In genomic region chr10:29019496-29020270, GRCm38 (mm10) we compare ENCODE assay signal across 37 mouse cellular contexts. TPM values are rescaled to one million over a fixed set of nuclear protein-coding genes. Genes with fewer than 3 reads are reported as not detected.
A peak's percentile ranks its signal among the peaks of the same experiment; 100 is the strongest.
DNase-seq lines count a peak whose midpoint lies in the region; ATAC-seq and TF ChIP-seq lines count a peak whose summit lies in the region.
"Had no signal": no experiment of that assay in that cellular context is flagged by ENCODE, and none has a peak within 500 bp of the region (broad histone marks: within the 10 kb centered on the region; RNA-seq: fewer than 3 reads in every experiment).

No protein-coding gene starts in this region.

- no peak for ATAC-seq in hindbrain, postnatal 0 days
- ATAC-seq in hindbrain, embryonic 11.5 days (ENCODE audit: low FRiP score): no peak
- ATAC-seq: forebrain, embryonic 13.5 days; forebrain, postnatal 0 days; intestine, postnatal 0 days had no signal

- H3K4me1 ChIP-seq in hindbrain, postnatal 0 days (ENCODE audit: insufficient read depth, low read length): no peaks in the 10 kb centered on the region
- no peaks in the 10 kb centered on the region for H3K4me1 ChIP-seq in hindbrain, embryonic 11.5 days (replicated peaks; ENCODE audit: control insufficient read depth, insufficient read depth, low read length)
- H3K4me1 ChIP-seq: embryonic facial prominence, embryonic 13.5 days; forebrain, embryonic 13.5 days; hindbrain, embryonic 10.5 days had no signal

- H3K4me3 ChIP-seq in hindbrain, postnatal 0 days (ENCODE audit: low read length): no peak overlapping the region
- H3K4me3 ChIP-seq in hindbrain, embryonic 11.5 days (ENCODE audit: low read depth, low read length): no peak overlapping the region
- H3K4me3 ChIP-seq: embryonic facial prominence, embryonic 13.5 days; erythroblast, embryonic 14.5 days; forebrain, embryonic 13.5 days; gastrocnemius, adult 2 months; hindbrain, embryonic 10.5 days had no signal

- no peaks in the 10 kb centered on the region for H3K27me3 ChIP-seq in hindbrain, postnatal 0 days (ENCODE audit: insufficient read depth, low read length)
- no peaks in the 10 kb centered on the region for H3K27me3 ChIP-seq in hindbrain, embryonic 11.5 days (ENCODE audit: control insufficient read depth, insufficient read depth, low read length)
- H3K27me3 ChIP-seq: CH12.LX; embryonic facial prominence, embryonic 13.5 days; forebrain, embryonic 13.5 days had no signal

- H3K9ac ChIP-seq in hindbrain, postnatal 0 days (replicated peaks; ENCODE audit: low read length): no peak overlapping the region
- no peak overlapping the region for H3K9ac ChIP-seq in hindbrain, embryonic 11.5 days (ENCODE audit: low read depth, low read length)
- H3K9ac ChIP-seq: embryonic facial prominence, embryonic 13.5 days; forebrain, embryonic 13.5 days; forebrain, postnatal 0 days; hindbrain, embryonic 14.5 days had no signal

- no peak overlapping the region for H3K4me2 ChIP-seq in hindbrain, postnatal 0 days (ENCODE audit: low read depth, low read length)
- no peak overlapping the region for H3K4me2 ChIP-seq in hindbrain, embryonic 11.5 days (replicated peaks; ENCODE audit: low read depth, low read length)
- H3K4me2 ChIP-seq: embryonic facial prominence, embryonic 13.5 days; forebrain, embryonic 13.5 days; heart, embryonic 11.5 days; hindbrain, embryonic 14.5 days had no signal

- DNase-seq in hindbrain, postnatal 0 days (ENCODE audit: low spot score): peak; percentile 1
- DNase-seq in hindbrain, embryonic 11.5 days (ENCODE audit: low spot score): no peak
- DNase-seq in retina, embryonic 14.5 days (ENCODE audit: low spot score): peak; percentile 2
- no peak for DNase-seq in retina, postnatal 1 day
- peak; percentile 54 for DNase-seq in Muller cell, postnatal 12 days (ENCODE audit: inconsistent ontology term)
- DNase-seq in brain, adult 2 months (ENCODE audit: low read depth, low spot score): peak; percentile 0
- no peak for DNase-seq in lung, postnatal 14 days
- DNase-seq in spleen, adult 12 weeks (ENCODE audit: low spot score): no peak
- DNase-seq: adrenal gland, postnatal 10 days; adrenal gland, postnatal 36 days; B cell, adult 2 months; cerebellum, adult 11 months; cerebellum, adult 2 months; cerebellum, adult 9-11 months; cerebellum, postnatal 25 days; forebrain, postnatal 0 days; gastrocnemius, adult 2 months; gastrocnemius, postnatal 14 days; heart, adult 11 months had no signal

- H3K27ac ChIP-seq in hindbrain, postnatal 0 days: no peak overlapping the region
- no peak overlapping the region for H3K27ac ChIP-seq in hindbrain, embryonic 11.5 days (ENCODE audit: low read depth, low read length)
- H3K27ac ChIP-seq: embryonic facial prominence, embryonic 13.5 days; forebrain, embryonic 13.5 days; gastrocnemius, adult 2 months; hindbrain, embryonic 10.5 days; hindbrain, embryonic 14.5 days had no signal

- no peak for TF ChIP-seq CTCF in hindbrain, postnatal 0 days (IDR thresholded peaks at IDR 0.05; ENCODE audit: low read depth)

- H3K9me3 ChIP-seq in hindbrain, postnatal 0 days (ENCODE audit: low read length): no peaks in the 10 kb centered on the region
- no peaks in the 10 kb centered on the region for H3K9me3 ChIP-seq in hindbrain, embryonic 11.5 days (ENCODE audit: control insufficient read depth, low read length)
- H3K9me3 ChIP-seq: embryonic facial prominence, embryonic 13.5 days; forebrain, embryonic 13.5 days; G1E; hindbrain, embryonic 10.5 days had no signal

- H3K36me3 ChIP-seq in hindbrain, postnatal 0 days (ENCODE audit: insufficient read depth, low read length): no peaks in the 10 kb centered on the region
- no peaks in the 10 kb centered on the region for H3K36me3 ChIP-seq in hindbrain, embryonic 11.5 days (ENCODE audit: control insufficient read depth, insufficient read depth, low read length)
- H3K36me3 ChIP-seq: embryonic facial prominence, embryonic 13.5 days; G1E; hindbrain, embryonic 10.5 days had no signal

- 37% methylated on average over 7 of the region's 7 CpGs for WGBS in hindbrain, postnatal 0 days
- WGBS in hindbrain, embryonic 11.5 days: 71% methylated on average over 7 of the region's 7 CpGs

RNA-seq across cellular contexts. Expression of gene 2310057J18Rik, which starts 33.6 kb away (rescaled TPM):
- not detected in 2 replicates for total RNA-seq in hindbrain, postnatal 0 days (2014; rRNA removed)
- not detected in 2 replicates for polyA plus RNA-seq in hindbrain, postnatal 0 days (2015; fragmentation: Nextera tagmentation; extraction: Ambion mirVana)
- polyA plus RNA-seq in hindbrain, embryonic 11.5 days (2014; fragmentation: Nextera tagmentation; extraction: Ambion mirVana): not detected in 2 replicates
- total RNA-seq: adrenal gland, adult 18-20 months; adrenal gland, postnatal 10 days; adrenal gland, postnatal 36 days; CH12.LX; common myeloid progenitor, adult 5-6 weeks; forebrain, postnatal 0 days; gastrocnemius, adult 2 months; gastrocnemius, postnatal 14 days; gastrocnemius, postnatal 4 days; heart, adult 8-10 months; heart, postnatal 25 days had no signal
- polyA plus RNA-seq: cerebellum, adult 2 months; embryonic facial prominence, embryonic 13.5 days; erythroblast, embryonic 14.5 days; forebrain, embryonic 13.5 days; forebrain, postnatal 0 days; frontal cortex, adult 2 months; G1E; heart, embryonic 11.5 days; heart, embryonic 14.5 days; heart, postnatal 0 days; hindbrain, embryonic 10.5 days; hindbrain, embryonic 14.5 days; intestine, embryonic 14.5 days had no signal

Comparison
In these comparisons a context has a peak if more than half of its experiments do, and no peak if none do; other contexts are left out.
1. DNase-seq: peak in hindbrain, postnatal 0 days (single experiment), retina, embryonic 14.5 days (single experiment), Muller cell, postnatal 12 days (single experiment) and brain, adult 2 months (single experiment); none in hindbrain, embryonic 11.5 days (single experiment), retina, postnatal 1 day (single experiment), lung, postnatal 14 days (single experiment) and spleen, adult 12 weeks (single experiment).